Mouse (Mus musculus): Measurements from ENCODE around the gene Ribc2. TPM values are rescaled to one million over a fixed set of nuclear protein-coding genes. Genes with fewer than 3 reads are reported as not detected.

Ribc2 gene
- total RNA-seq (2023): not detected

GRCm38 (mm10) chr15:85131275-85132192 is at the start of gene Ribc2, which contains the start of gene Smc1b:
Gene Ribc2, plus strand, starts transcription at chr15:85132078.
Gene Smc1b, minus strand, starts transcription at chr15:85131964.

Other genes starting within 250 kb of the Ribc2 start
- gene Gm29666, start 212.0 kb upstream of the Ribc2 start, total RNA-seq (2023): under 1 TPM; 0.20 TPM
- gene Nup50, start 208.7 kb upstream of the Ribc2 start, total RNA-seq (2023): 10 to 100 TPM; 41.0 to 43.4 TPM
- 10 to 100 TPM; 78.0 to 95.9 TPM for gene 5031439G07Rik, start 143.5 kb upstream of the Ribc2 start, total RNA-seq (2023)
- not detected for gene Upk3a, start 114.9 kb upstream of the Ribc2 start, total RNA-seq (2023)
- 1 to 10 TPM; 7.2 to 9.3 TPM for gene Fam118a, start 103.1 kb upstream of the Ribc2 start, total RNA-seq (2023)
- not detected for gene Smc1b, start 114 bp upstream of the Ribc2 start, total RNA-seq (2023)
- gene Fbln1, start 73.9 kb downstream of the Ribc2 start, total RNA-seq (2023): 1 to 10 TPM; 2.7 to 4.2 TPM
- 100 to 1,000 TPM; 180 to 181 TPM for gene Atxn10, start 204.2 kb downstream of the Ribc2 start, total RNA-seq (2023)

All from neutrophil, adult 59 days (primary cell).